In the genomic region with DNA sequence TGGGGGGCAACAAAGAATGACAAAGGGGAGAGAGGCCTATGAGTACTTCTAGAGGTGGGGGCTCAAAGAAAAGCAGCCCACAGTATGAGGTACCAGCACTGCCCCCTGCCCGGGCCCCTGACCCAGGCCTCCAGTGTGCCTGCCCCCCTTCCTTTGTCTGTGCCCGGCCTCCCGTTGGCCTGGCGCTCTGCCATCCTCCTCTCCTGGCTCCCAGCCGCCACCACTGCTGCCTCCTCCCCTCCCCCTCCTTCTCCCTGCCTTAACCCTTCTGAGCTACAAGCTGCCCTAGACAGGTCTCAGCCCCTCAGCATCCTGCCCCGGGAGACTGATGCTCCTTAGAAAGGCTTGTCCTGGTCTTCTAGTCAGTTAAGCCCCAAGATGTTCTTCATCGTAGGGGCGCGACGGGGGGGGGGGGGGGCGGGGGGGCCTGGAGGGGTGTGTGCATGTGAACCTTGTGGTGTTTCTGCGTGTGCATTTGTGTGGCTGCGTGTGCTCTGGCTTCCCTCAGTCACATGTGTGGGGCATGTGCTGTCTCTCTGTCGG, we compare ENCODE assay signal across 7 mouse cellular contexts. TPM values are rescaled to one million over a fixed set of nuclear protein-coding genes. Genes with fewer than 3 reads are reported as not detected.
DNase-seq lines count a peak whose midpoint lies in the region; ATAC-seq and TF ChIP-seq lines count a peak whose summit lies in the region.

No protein-coding gene starts in this region.

- peaks cover 35% of the 10 kb centered on the region for H3K4me1 ChIP-seq in heart, adult 2 months (ENCODE audit: control insufficient read depth, insufficient read depth, low read length)
- H3K4me1 ChIP-seq in kidney, adult 2 months (ENCODE audit: control insufficient read depth, insufficient read depth, low read length): peaks cover 48% of the 10 kb centered on the region
- H3K4me1 ChIP-seq in limb, embryonic 14.5 days (ENCODE audit: control insufficient read depth, insufficient read depth, low read length): peaks cover 72% of the 10 kb centered on the region
- H3K4me1 ChIP-seq in midbrain, embryonic 15.5 days: peaks cover 78% of the 10 kb centered on the region
- H3K4me1 ChIP-seq in stomach, embryonic 14.5 days (ENCODE audit: control insufficient read depth, insufficient read depth, low read length): peaks cover 62% of the 10 kb centered on the region

- H3K79me2 ChIP-seq in heart, adult 2 months (replicated peaks; ENCODE audit: control insufficient read depth, insufficient read depth, low read length): peaks cover 7% of the 10 kb centered on the region

- 2% methylated on average over 12 of the region's 14 CpGs for WGBS in heart, adult 2 months
- WGBS in kidney, adult 2 months: 1% methylated on average over 14 of the region's 14 CpGs
- 0% methylated on average over 12 of the region's 14 CpGs for WGBS in limb, embryonic 14.5 days
- whole genome bisulfite sequencing in midbrain, embryonic 15.5 days: 2% methylated on average over 10 of the region's 14 CpGs
- 0% methylated on average over 10 of the region's 14 CpGs for WGBS in stomach, embryonic 14.5 days

- H3K27ac ChIP-seq in heart, adult 2 months: peak overlapping the region; percentile 65
- H3K27ac ChIP-seq in kidney, adult 2 months (ENCODE audit: insufficient read depth, low read depth, low read length): peak overlapping the region; percentile 62
- peak overlapping the region; percentile 90 for H3K27ac ChIP-seq in limb, embryonic 14.5 days (replicated peaks; ENCODE audit: low read depth, low read length)
- peak overlapping the region; percentile 98 for H3K27ac ChIP-seq in midbrain, embryonic 15.5 days
- peak overlapping the region; percentile 92 for H3K27ac ChIP-seq in stomach, embryonic 14.5 days (ENCODE audit: low read length)

- no peak for TF ChIP-seq POLR2A in heart, adult 2 months (IDR thresholded peaks at IDR 0.05; ENCODE audit: insufficient read depth, low read depth, low read length)
- TF ChIP-seq POLR2A in kidney, adult 2 months (IDR thresholded peaks at IDR 0.05; ENCODE audit: low read depth, low read length): no peak
- TF ChIP-seq POLR2A in limb, embryonic 14.5 days (IDR thresholded peaks at IDR 0.05; ENCODE audit: borderline replicate concordance, extremely low read depth, insufficient read depth, insufficient read length): no peak

- peaks cover 13% of the 10 kb centered on the region for H3K36me3 ChIP-seq in heart, adult 2 months (ENCODE audit: control insufficient read depth, insufficient read depth, low read length)
- H3K36me3 ChIP-seq in kidney, adult 2 months (ENCODE audit: control insufficient read depth, insufficient read depth, low read length): no peaks in the 10 kb centered on the region
- H3K36me3 ChIP-seq in limb, embryonic 14.5 days (ENCODE audit: control insufficient read depth, insufficient read depth, low read length): peaks cover 4% of the 10 kb centered on the region; the same call in 1 of the 2 replicates
- H3K36me3 ChIP-seq in midbrain, embryonic 15.5 days (replicated peaks): no peaks in the 10 kb centered on the region
- no peaks in the 10 kb centered on the region for H3K36me3 ChIP-seq in stomach, embryonic 14.5 days (ENCODE audit: control insufficient read depth, insufficient read depth, low read length)

- H3K9me3 ChIP-seq in limb, embryonic 14.5 days (ENCODE audit: control insufficient read depth, low read length): no peaks in the 10 kb centered on the region
- H3K9me3 ChIP-seq in midbrain, embryonic 15.5 days: no peaks in the 10 kb centered on the region
- H3K9me3 ChIP-seq in stomach, embryonic 14.5 days (ENCODE audit: control insufficient read depth, low read depth, low read length): no peaks in the 10 kb centered on the region

- H3K27me3 ChIP-seq in heart, adult 2 months (ENCODE audit: control insufficient read depth, insufficient read depth, low read length): no peaks in the 10 kb centered on the region
- no peaks in the 10 kb centered on the region for H3K27me3 ChIP-seq in kidney, adult 2 months (replicated peaks; ENCODE audit: control insufficient read depth, insufficient read depth, low read length)
- H3K27me3 ChIP-seq in limb, embryonic 14.5 days (ENCODE audit: control insufficient read depth, insufficient read depth, low read length): no peaks in the 10 kb centered on the region
- H3K27me3 ChIP-seq in midbrain, embryonic 15.5 days (replicated peaks): no peaks in the 10 kb centered on the region
- no peaks in the 10 kb centered on the region for H3K27me3 ChIP-seq in stomach, embryonic 14.5 days (ENCODE audit: control insufficient read depth, insufficient read depth, low read length)

- peak overlapping the region; percentile 20; the same call in 1 of the 2 replicates for H3K4me3 ChIP-seq in heart, adult 2 months
- H3K4me3 ChIP-seq in kidney, adult 2 months (ENCODE audit: insufficient read depth, low read depth, low read length): peak overlapping the region; percentile 14
- peak overlapping the region; percentile 78 for H3K4me3 ChIP-seq in limb, embryonic 14.5 days (replicated peaks; ENCODE audit: low read length)
- H3K4me3 ChIP-seq in midbrain, embryonic 15.5 days: peak overlapping the region; percentile 95
- H3K4me3 ChIP-seq in stomach, embryonic 14.5 days (ENCODE audit: low read depth, low read length): peak overlapping the region; percentile 27

- no peak for TF ChIP-seq EP300 in heart, adult 2 months (IDR thresholded peaks at IDR 0.05; ENCODE audit: insufficient read depth, low read depth, low read length)

- H3K9ac ChIP-seq in heart, adult 2 months (ENCODE audit: low read depth, low read length): peak overlapping the region; percentile 46
- H3K9ac ChIP-seq in limb, embryonic 14.5 days (ENCODE audit: low read depth, low read length, severe bottlenecking): peak overlapping the region; percentile 53
- H3K9ac ChIP-seq in midbrain, embryonic 15.5 days: peak overlapping the region; percentile 61
- H3K9ac ChIP-seq in stomach, embryonic 14.5 days (replicated peaks; ENCODE audit: low read depth, low read length): peak overlapping the region; percentile 26; the same call in 1 of the 2 replicates

- H3K4me2 ChIP-seq in limb, embryonic 14.5 days (replicated peaks; ENCODE audit: low read depth, low read length, severe bottlenecking): peak overlapping the region; percentile 99
- H3K4me2 ChIP-seq in midbrain, embryonic 15.5 days: peak overlapping the region; percentile 93
- H3K4me2 ChIP-seq in stomach, embryonic 14.5 days (replicated peaks; ENCODE audit: low read depth, low read length): peak overlapping the region; percentile 82

- ATAC-seq in limb, embryonic 14.5 days (ENCODE audit: low FRiP score, low read depth): peak; percentile 9
- peak; percentile 20 for ATAC-seq in midbrain, embryonic 15.5 days (replicated peaks)
- ATAC-seq in stomach, embryonic 14.5 days (ENCODE audit: insufficient number of reproducible peaks, insufficient read depth, low FRiP score, low read depth): peak; percentile 14; the same call in 1 of the 2 replicates

- peak; percentile 85 for DNase-seq in adrenal gland, adult 8-10 months
- peak; percentile 84 for DNase-seq in embryo, embryonic 10.5 days (ENCODE audit: low spot score)
- DNase-seq in heart, adult 2 months: peak; percentile 84 to 86
- peak; percentile 94 for DNase-seq in kidney, adult 2 months
- DNase-seq in limb, embryonic 14.5 days (ENCODE audit: low spot score): peak; percentile 85

- no peak for TF ChIP-seq CTCF in heart, adult 2 months (IDR thresholded peaks at IDR 0.05)
- TF ChIP-seq CTCF in kidney, adult 2 months (conservative IDR thresholded peaks at IDR 0.05; ENCODE audit: insufficient read depth, insufficient read length, low read depth, low read length): no peak

- intact Hi-C loops in heart, adult 2 months (cut with DNase I): loop anchor here (5.0 kb wide), 1 partner anchor 40 kb away; a partner anchor contains a TSS

RNA-seq across cellular contexts. Expression of a gene that starts 2.7 kb away (rescaled TPM):
- total RNA-seq in adrenal gland, adult 8-10 months (2022): 10 to 100 TPM; 27.8 to 37.8 (median 34.3) TPM
- 10 to 100 TPM; 15.0 to 18.3 TPM for total RNA-seq in heart, adult 2 months (2021)
- 11.7 and 15.4 TPM in 2 replicates for polyA plus RNA-seq in heart, adult 2 months (2012; rRNA removed)
- polyA plus RNA-seq in kidney, adult 2 months (2012; rRNA removed): 10.7 and 10.8 TPM in 2 replicates
- 61.5 and 76.4 TPM in 2 replicates for polyA plus RNA-seq in limb, embryonic 14.5 days (2012; rRNA removed)
- polyA plus RNA-seq in limb, embryonic 14.5 days (2014; fragmentation: Nextera tagmentation; extraction: Ambion mirVana): 40.5 and 50.5 TPM in 2 replicates
- 22.0 and 22.5 TPM in 2 replicates for polyA plus RNA-seq in midbrain, embryonic 15.5 days (2015; fragmentation: Nextera tagmentation; extraction: Ambion mirVana)
- 45.9 and 49.4 TPM in 2 replicates for polyA plus RNA-seq in stomach, embryonic 14.5 days (2014; fragmentation: Nextera tagmentation; extraction: Ambion mirVana)

RNA-seq across cellular contexts. Expression of a gene that starts 3.0 kb away (rescaled TPM):
- 100 to 1,000 TPM in 2 of 4 experiments, 10 to 100 TPM in 2; 55.5 to 115 (median 89.6) TPM for total RNA-seq in adrenal gland, adult 8-10 months (2022)
- total RNA-seq in heart, adult 2 months (2021): 10 to 100 TPM; 39.2 to 46.3 TPM
- 94.1 and 96.3 TPM in 2 replicates for polyA plus RNA-seq in heart, adult 2 months (2012; rRNA removed)
- polyA plus RNA-seq in kidney, adult 2 months (2012; rRNA removed): 107 and 111 TPM in 2 replicates
- polyA plus RNA-seq in limb, embryonic 14.5 days (2012; rRNA removed): 412 and 480 TPM in 2 replicates
- 93.8 and 108 TPM in 2 replicates for polyA plus RNA-seq in limb, embryonic 14.5 days (2014; fragmentation: Nextera tagmentation; extraction: Ambion mirVana)
- polyA plus RNA-seq in midbrain, embryonic 15.5 days (2015; fragmentation: Nextera tagmentation; extraction: Ambion mirVana): 122 and 129 TPM in 2 replicates
- polyA plus RNA-seq in stomach, embryonic 14.5 days (2014; fragmentation: Nextera tagmentation; extraction: Ambion mirVana): 75.9 and 78.9 TPM in 2 replicates

RNA-seq across cellular contexts. Expression of a gene that starts 33.7 kb away (rescaled TPM):
- total RNA-seq in adrenal gland, adult 8-10 months (2022): 10 to 100 TPM; 43.3 to 47.8 (median 45.5) TPM
- total RNA-seq in heart, adult 2 months (2021): 10 to 100 TPM; 19.1 to 21.1 TPM
- polyA plus RNA-seq in heart, adult 2 months (2012; rRNA removed): 6.5 and 7.8 TPM in 2 replicates
- 8.4 and 10.0 TPM in 2 replicates for polyA plus RNA-seq in kidney, adult 2 months (2012; rRNA removed)
- 40.5 and 64.1 TPM in 2 replicates for polyA plus RNA-seq in limb, embryonic 14.5 days (2012; rRNA removed)
- polyA plus RNA-seq in limb, embryonic 14.5 days (2014; fragmentation: Nextera tagmentation; extraction: Ambion mirVana): 73.5 and 74.7 TPM in 2 replicates
- 65.5 and 70.3 TPM in 2 replicates for polyA plus RNA-seq in midbrain, embryonic 15.5 days (2015; fragmentation: Nextera tagmentation; extraction: Ambion mirVana)
- 79.7 and 92.8 TPM in 2 replicates for polyA plus RNA-seq in stomach, embryonic 14.5 days (2014; fragmentation: Nextera tagmentation; extraction: Ambion mirVana)

RNA-seq across cellular contexts. Expression of a gene that starts 38.7 kb away (rescaled TPM):
- total RNA-seq in adrenal gland, adult 8-10 months (2022): 10 to 100 TPM; 13.0 to 25.3 (median 19.9) TPM
- 1 to 10 TPM; 5.2 to 5.6 TPM for total RNA-seq in heart, adult 2 months (2021)
- 3.6 and 4.0 TPM in 2 replicates for polyA plus RNA-seq in heart, adult 2 months (2012; rRNA removed)
- 4.8 and 5.5 TPM in 2 replicates for polyA plus RNA-seq in kidney, adult 2 months (2012; rRNA removed)
- polyA plus RNA-seq in limb, embryonic 14.5 days (2012; rRNA removed): 4.2 and 5.1 TPM in 2 replicates
- polyA plus RNA-seq in limb, embryonic 14.5 days (2014; fragmentation: Nextera tagmentation; extraction: Ambion mirVana): 5.6 and 6.0 TPM in 2 replicates
- 3.9 and 4.0 TPM in 2 replicates for polyA plus RNA-seq in midbrain, embryonic 15.5 days (2015; fragmentation: Nextera tagmentation; extraction: Ambion mirVana)
- polyA plus RNA-seq in stomach, embryonic 14.5 days (2014; fragmentation: Nextera tagmentation; extraction: Ambion mirVana): 4.1 and 4.2 TPM in 2 replicates

RNA-seq across cellular contexts. Expression of a gene that starts 43.7 kb away (rescaled TPM):
- 10 to 100 TPM; 19.0 to 27.7 (median 20.8) TPM for total RNA-seq in adrenal gland, adult 8-10 months (2022)
- total RNA-seq in heart, adult 2 months (2021): 10 to 100 TPM; 13.9 to 14.6 TPM
- 14.2 and 21.6 TPM in 2 replicates for polyA plus RNA-seq in heart, adult 2 months (2012; rRNA removed)
- polyA plus RNA-seq in kidney, adult 2 months (2012; rRNA removed): 11.4 and 12.2 TPM in 2 replicates
- polyA plus RNA-seq in limb, embryonic 14.5 days (2012; rRNA removed): 13.7 and 15.6 TPM in 2 replicates
- 13.6 and 15.7 TPM in 2 replicates for polyA plus RNA-seq in limb, embryonic 14.5 days (2014; fragmentation: Nextera tagmentation; extraction: Ambion mirVana)
- polyA plus RNA-seq in midbrain, embryonic 15.5 days (2015; fragmentation: Nextera tagmentation; extraction: Ambion mirVana): 25.4 and 25.9 TPM in 2 replicates
- 18.5 and 21.0 TPM in 2 replicates for polyA plus RNA-seq in stomach, embryonic 14.5 days (2014; fragmentation: Nextera tagmentation; extraction: Ambion mirVana)

Comparison
In these comparisons a context has a peak if more than half of its experiments do, and no peak if none do; other contexts are left out.
1. Peak in every context shown above with its lines: DNase-seq, ATAC-seq, H3K4me3 ChIP-seq and H3K27ac ChIP-seq.
2. H3K4me3 ChIP-seq: peak in every context shown above with its lines; median percentile 95 in midbrain, embryonic 15.5 days; 78 in limb, embryonic 14.5 days; 27 in stomach, embryonic 14.5 days; 20 in heart, adult 2 months; 14 in kidney, adult 2 months.